Mouse (Mus musculus): ENCODE data around the gene Phip.

The Phip gene

DNA sequence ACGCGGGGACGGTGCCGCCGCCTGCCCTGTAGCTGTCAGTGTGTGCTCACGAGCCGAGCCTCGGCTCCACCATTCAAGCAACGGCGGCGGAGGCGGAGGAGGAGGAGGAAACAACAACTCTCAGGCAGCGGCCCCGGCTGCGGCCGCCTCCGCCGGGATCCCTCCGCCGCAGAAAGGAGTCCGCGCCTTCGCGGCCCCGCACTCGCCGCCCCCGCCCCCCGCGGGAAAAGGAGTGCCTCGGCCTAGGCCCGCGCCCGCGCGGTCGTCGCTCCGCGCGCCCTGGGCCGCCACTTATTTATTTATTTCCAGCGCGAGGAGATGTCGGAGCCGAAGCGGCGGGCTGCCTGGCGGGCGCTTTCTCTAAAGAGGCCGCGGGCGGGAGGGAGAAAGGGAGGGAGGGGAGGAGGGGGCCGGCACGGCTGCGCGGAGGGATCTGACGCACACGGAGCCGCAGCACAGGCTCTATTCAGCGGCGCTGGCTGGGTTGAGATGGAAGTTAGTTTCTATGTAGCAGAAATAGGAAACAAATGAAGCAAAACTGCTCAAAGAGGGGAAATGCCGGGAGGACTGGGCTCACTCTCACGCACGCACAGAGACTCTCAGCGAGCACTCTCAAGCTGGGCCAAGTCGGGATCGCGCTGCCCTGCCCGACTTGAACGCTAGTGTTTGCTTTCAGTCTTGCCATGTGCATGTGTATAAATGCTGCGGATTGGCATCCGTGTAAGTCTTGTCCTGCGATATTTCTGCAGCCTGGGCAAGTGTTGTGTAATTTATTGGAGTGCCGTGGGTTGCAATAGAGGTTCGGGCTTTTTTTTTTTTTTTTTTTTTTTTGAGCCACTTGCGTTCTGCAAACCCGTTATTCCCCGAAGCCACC is at the start of gene Phip:
TSS of gene Phip (minus strand) at position 175 of the 874 bp plus-strand sequence.
- in situ Hi-C loops (cut with MboI, MseI): no loop called here

DNA sequence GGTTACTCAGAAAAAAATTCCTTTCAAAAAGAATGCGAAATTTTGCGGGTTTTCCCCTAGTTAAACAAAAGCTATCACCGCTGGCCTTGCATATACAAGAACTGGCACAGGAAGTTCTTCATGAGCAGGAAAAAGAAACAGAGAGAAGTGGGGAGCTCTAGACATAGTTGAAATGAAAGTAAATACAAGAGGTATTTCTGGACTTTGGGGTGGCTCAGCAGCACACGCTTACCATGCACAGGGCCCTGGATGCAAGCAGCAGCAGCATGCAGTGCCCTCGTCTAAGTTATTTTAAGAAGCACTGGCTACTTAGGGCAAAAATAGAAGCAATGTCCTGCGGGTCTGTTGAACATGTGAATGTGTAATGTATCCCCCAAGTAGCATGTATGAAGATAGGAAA is 48.4 kb upstream of the Phip start:
- in situ Hi-C loops (cut with MboI, MseI): loop anchor here (10.0 kb wide), 1 partner anchor 519 kb away; no protein-coding TSS in a partner anchor

DNA sequence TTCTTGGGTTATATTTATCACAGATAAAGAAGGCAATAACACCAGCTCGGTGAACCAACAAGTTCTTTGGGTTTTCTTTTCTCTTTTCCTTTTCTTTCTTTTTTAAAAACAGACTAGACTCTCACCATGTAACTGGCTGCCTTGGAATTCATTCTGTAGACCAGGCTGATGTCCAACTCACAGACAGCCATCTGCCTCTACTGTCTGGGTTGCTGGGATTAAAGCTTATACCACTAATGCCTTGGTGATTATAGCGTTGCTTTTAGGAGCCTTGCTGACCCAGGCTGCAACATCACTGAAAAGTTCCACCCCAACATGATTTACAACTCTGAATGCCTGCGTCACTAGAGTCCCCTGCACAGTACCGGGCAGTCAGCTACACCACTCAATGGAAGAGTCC is 39.2 kb upstream of the Phip start:
- in situ Hi-C loops (cut with MboI, MseI): no loop called here

DNA sequence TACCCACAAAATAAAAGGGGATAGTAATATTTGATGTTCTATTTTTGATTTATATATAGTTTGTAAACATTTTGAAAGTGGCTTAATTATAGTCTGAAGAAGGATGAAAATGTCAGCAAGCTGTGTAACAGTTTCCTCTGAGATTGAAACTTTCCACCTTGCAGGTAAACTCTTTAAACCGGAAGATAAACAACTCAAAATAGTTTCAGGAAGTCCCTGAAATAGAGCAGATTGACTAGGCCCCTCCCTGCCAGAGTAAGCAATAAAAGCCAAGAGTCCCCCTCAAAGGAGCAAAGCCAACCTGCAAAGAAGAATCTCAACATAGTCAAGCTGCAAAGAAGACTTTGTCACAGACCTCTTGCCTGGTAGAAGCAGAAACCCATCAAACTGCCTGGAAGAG is 33.0 kb upstream of the Phip start:
- in situ Hi-C loops (cut with MboI, MseI): no loop called here

DNA sequence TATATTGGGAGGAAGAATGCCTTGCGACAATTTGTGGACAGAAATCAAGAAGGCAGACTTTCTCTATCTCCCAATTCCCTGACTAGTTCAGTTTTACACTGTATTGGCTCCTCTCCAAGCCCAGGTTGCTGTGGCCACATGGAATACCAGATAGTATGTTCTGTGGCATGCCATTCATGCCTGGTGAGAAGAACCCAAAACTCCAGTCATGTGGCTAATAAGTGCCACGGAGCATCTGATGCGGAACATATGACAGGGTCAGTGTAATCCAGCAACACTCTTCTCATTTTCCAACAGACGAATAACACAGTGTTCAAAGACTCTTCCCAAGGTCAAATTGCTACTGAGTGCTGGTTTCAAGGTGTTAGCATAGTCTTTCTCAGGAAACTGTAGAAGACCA is 26.0 kb upstream of the Phip start:
- in situ Hi-C loops (cut with MboI, MseI): loop anchor here (5.0 kb wide), 1 partner anchor 101 kb away; no protein-coding TSS in a partner anchor

DNA sequence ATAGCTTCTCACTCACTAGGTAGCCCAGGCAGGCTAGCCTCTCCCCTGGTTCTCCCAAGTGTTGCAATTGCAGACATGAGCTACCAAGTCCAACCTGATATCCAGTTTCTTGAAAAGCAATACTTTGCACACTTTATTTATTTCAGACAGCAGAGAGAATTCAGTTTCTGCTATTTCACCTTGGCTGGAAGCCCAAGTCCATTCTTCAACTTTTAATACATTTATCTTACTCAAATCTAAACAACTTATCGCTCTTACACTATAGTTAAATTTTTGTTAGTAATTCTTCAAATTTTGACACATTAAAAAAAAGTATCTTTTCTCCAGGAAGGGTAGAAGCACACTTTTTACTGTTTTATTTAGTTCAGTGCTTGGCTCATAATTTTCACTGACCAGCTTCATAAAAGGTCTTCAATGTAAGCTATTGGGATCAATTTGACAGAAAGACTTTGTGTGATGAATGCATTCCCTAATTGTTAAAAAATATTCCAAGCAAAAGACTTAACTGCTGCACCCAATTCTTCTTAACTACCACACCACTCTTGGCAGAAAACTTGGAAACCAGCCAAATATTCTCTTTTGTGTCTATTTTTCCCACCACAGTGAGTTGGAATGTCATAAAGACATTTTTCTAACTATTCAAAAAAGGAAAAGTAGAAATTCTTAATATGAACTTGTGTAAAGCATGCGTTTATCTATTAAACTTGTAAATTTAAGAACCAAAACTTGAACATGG is 22.6 kb upstream of the Phip start:
- in situ Hi-C loops (cut with MboI, MseI): no loop called here

DNA sequence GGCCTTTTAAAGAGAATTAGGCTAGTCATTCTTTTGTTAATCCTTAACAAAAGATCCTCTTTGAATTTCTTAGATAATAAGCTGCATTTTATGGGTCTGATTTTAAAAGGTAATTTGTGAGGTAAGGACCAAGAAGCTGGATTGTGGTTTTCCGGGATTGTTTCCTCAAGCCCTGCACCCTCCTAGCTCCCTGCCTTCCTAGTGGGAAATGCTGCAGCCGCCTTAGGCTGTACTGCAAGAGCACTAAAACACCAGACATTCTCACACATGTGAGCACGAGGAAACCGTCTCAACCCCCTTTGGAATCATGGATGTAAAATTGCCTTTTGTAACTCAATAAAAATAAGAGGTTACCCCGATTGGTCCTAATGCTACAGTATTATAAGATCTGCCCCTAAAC is 1.6 kb upstream of the Phip start:
- in situ Hi-C loops (cut with MboI, MseI): no loop called here

DNA sequence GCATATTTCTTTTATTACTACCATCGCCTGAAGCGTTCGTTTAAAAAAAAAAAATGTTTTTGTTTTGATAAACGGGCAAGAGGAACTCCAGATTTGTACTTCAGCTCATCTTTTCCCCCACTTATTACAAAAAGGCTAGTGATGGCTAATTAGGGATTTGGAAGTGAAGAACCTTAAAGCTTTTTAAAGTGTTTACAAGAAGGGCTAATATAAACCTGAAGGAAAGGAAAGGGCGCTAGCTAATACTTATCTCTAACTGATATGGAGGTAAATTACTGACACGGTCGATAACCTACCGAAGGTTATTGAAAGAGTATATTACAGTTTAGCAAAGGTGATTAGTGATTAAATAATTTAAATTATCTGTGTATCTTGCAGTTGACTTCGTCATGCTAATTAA is 903 bp upstream of the Phip start:
- in situ Hi-C loops (cut with MboI, MseI): no loop called here

DNA sequence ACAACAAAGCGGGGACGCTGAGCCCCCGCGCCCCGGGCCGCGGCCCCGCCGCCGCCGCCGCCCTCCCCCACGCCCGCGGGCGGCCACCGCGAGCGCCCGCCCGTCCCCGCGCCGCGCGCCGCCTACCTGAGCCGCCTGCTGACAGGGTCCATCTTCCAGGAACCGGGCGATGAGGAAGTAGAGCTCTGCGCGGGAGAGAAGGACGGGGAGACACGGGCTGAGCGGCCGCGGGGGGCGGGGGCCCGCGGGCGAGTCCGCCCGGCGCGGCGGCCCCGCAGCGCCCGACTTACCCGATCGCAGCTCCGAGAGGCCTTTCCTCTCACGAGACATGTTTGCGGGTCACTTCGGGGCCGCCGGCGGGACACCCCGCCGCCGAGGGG is 364 bp downstream of the Phip start:
- in situ Hi-C loops (cut with MboI, MseI): no loop called here

DNA sequence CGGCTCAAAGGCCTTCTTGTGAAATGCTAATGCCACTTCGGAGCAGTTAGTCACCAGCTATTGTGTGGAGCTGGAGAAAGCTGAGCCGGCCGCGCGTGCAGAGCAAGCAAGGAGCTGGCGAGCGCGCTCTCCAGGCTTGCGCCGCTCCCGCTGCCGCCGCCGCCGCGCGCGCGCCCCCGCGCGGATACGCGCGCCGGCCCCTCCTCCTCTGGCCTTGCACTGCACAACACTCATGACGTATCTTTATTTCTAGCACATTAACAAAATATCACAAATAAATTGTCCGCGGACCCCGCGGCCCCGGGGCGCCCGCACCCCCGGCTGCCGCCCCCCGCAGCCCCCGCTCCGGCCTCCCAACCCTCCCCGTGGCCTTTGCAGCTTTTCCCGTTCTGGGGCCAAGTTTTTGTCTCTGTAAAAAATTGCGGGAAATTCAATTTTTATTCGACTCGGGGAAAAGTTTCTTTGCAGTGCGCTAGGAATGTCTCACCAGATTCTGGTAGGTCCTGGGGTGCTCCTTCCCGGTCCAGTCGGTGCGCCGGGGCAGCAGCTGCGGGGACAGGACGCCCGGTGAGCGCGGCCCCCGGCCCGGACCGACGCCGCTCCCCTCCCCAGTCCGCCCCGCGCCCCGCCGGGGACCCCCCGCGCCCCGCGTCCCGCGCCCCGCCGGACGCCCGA is 992 bp downstream of the Phip start:
- in situ Hi-C loops (cut with MboI, MseI): no loop called here

DNA sequence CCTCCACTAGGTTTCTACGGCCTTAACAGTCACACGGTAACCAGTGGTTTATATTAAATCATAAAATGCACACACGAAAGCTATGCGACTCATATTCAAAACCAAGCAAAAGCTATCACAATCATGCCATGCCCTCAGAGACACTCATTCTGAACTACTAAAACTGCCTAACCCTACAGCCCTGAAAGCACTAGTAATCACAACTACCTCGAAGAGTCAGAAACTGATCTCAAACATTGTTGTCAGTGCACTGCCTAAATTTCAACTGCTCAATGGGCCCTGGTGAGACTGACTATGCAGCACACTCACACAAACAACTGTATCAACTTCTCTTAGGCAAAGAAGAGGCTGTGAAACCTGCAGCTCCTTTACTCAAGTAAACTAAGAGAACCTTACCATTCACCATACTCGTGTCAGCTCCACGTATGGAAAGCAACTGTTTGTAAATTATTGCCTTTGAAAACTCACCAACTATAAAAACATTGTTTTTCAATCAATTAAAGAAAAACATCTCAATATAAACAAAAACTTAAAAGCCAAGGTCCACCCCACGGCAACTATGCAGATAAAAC is 1.9 kb downstream of the Phip start:
- in situ Hi-C loops (cut with MboI, MseI): no loop called here

DNA sequence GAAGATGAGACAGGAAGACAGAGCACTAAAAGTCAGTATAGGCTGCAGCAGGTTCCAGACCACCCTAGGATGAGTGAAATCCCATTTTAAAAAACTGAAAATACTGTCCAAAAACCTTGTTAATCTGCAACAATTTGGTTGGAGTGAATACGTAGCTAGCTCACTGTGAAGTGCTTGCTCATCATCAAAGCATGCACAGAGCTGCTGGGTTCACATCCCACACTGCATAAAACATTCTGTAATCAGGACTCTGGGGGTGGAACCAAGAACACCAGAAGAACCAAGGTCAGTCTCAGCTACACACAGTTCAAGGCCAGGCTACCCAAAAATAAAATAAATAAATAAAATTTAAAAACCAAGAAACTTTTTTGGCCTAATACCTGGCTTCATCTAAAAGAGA is 3.9 kb downstream of the Phip start:
- in situ Hi-C loops (cut with MboI, MseI): no loop called here

DNA sequence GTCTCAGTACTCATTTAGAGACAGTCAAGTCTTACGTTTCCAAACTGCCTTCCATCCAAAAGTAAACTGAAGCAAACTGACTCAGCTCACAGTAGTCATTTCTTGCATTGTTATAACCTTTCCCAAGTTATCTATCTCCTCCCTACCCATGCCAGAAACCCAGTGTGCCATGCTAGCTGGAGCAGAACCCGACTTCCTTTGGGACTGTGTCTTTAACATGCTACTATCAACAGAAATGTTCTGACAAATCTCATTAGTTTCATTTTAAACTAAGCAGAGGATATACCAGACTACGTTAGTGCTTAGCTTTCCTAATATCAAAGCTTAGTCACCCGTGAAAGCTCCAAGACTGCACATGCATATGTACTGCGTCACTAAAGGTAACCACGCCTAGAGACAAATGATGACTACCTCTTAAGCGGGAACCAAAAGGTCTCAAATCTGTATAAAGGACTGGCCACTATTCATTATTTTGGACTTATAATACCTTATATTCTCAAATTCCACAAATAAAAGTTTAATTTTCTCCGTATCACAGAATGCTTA is 8.2 kb downstream of the Phip start:
- in situ Hi-C loops (cut with MboI, MseI): no loop called here

DNA sequence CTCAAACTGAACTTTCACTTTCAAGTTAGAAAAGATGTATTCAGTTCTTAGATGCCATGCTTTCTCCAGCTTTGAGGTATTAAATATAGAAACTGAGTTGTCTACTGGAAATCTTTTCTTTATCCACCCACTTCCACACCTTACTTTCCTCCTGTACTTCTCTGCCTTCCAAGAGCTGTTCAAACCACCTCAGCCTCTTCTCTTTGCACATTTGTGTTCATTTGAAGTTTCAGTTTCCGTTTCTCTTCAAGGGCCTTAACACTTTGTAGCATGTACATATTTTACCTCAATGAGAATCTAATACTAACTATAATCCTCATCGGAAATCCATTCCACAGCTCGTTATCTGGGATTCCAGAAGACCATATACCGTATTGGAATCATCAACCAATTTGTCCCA is 11.3 kb downstream of the Phip start:
- in situ Hi-C loops (cut with MboI, MseI): no loop called here

DNA sequence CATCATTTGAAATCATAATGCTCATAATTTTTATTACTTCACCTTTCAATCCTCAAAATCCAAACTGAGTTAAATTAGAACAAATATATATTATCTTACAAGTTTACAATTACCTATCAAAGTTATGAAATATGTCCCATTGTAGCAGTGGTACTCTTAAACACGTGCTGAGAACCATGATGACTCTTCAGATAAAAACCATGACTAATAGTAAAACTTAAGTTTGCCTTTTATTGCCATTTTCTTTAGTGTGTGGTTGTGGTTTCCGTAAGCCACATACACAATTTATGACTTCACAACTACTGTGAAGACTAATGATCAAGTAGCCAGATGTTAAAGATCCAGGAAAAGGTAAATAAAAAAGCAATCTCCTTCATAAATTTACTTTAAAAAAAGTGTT is 14.0 kb downstream of the Phip start:
- in situ Hi-C loops (cut with MboI, MseI): no loop called here

DNA sequence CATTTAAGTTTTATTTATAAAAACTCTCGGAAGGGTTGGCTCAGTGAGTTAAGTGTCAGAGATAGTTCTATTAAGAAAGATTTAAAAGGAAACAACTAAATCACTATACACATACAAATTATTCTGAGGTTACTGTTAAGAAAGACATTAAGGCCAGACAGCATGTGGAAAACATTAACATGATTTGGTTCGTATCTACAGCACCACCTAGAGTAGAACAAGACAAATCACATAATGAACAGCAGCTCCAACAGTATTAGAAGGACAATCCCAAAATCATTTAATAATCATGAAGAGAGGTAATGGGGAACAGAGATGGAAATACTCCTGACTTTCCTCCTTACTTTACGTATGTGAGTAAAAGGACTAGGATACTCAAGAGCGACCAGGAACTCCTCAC is 20.0 kb downstream of the Phip start:
- in situ Hi-C loops (cut with MboI, MseI): loop anchor here (5.0 kb wide), 1 partner anchor 73 kb away; no protein-coding TSS in a partner anchor

DNA sequence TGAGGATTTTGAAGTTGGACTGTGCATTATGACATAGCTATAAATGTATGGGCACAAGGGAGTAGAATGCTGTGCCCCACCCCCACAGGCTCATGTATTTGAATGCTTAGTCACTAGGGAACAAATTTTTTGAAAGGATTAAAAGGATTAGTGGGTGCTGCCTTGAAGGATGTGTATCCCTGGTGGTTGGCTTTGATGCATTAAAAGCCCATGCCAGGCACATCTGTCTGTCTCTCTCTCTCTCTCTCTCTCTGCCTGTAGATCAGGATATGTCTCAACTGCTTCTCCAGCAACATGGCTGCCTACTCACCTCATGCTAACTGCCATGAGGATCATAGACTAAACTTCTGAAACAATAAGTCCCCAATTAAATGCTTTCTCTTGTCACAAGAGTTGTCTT is 23.0 kb downstream of the Phip start:
- in situ Hi-C loops (cut with MboI, MseI): loop anchor here (5.0 kb wide), 1 partner anchor 90 kb away; no protein-coding TSS in a partner anchor

DNA sequence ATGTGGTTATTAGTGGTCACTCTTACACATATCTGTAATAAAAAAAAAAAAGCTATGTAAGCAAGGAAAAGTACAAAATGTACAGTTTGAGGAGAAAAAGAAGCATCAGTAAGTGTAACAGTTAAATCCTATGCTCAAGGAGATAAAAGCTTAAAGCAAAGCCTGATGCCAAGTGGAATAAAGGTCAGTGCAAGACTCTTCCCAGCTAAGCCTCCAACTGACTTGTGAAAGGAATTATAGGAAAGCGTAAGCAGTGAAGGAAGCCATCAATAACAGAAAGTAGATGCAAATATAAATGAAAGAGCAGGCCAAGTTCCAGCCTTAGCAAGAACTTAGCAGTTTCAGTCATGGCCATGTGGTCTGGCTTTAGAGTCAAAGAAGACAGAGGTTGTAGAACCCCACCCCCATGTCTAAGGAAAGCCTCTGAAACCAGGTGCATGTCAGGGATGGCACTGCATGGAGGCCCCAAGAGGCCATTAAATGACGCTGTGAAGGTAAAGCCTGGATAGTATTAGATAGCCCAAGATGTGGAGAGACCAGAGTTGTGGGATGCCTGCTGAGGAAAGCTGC is 23.8 kb downstream of the Phip start:
- in situ Hi-C loops (cut with MboI, MseI): loop anchor here (5.0 kb wide), 1 partner anchor 89 kb away; no protein-coding TSS in a partner anchor

DNA sequence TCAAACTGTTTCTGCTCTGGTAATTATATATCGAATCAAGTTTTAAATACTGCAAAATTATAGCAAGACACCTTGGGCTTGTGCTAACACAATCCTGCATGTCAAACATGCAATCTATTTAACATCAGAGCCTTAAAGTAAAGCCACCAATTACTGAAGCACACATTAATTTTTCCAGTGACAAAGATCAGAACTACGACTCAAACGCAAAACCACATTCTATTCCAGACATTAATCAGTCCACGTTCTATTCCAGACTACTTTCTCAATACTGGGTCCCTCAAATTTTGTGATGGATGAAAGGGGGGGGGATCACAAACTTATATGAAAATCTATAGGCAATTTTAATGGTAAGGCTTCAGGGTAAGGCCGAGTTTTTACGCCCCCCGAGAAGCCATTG is 68.1 kb downstream of the Phip start:
- in situ Hi-C loops (cut with MboI, MseI): no loop called here

DNA sequence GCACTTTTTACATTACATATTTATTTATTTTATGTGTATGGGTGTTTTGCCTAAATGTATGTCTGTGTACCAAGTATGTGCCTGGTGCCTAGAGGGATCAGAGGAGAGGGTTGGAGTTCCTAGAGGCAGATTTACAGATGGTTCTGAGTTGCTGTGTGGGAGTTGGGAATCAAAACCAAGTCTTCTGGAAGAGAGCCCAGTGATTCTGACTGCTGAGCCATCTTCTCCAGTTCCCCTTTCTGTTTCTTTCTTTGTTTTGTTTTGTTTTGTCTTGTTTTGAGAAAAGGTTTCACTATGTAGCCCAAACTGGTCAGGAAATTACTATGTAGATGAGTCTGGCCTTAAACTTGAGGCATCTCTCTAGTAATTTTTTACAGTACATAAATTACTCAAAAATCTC is 86.7 kb downstream of the Phip start:
- in situ Hi-C loops (cut with MboI, MseI): no loop called here

DNA sequence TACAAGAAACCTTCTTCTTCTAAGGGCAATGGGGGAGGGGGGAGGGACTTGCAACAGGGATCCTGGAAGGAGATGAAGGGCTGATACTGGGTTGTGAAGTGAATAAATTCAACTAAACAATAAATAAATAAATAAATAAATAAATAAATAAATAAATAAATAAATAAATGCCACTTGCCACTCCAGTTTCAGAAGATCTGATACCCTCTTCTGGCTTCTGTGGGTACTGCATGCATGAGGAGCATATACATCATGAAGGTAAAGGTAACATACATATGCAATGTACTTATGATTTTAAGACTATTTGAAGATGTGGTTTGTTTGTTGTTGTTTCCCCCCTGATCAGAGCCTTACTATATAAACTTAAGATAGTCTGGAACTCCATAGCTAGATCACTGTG is 91.1 kb downstream of the Phip start:
- in situ Hi-C loops (cut with MboI, MseI): loop anchor here (5.0 kb wide), 1 partner anchor 73 kb away; no protein-coding TSS in a partner anchor
